Mouse (Mus musculus): ENCODE results near the gene Snrpd3.

DNA sequence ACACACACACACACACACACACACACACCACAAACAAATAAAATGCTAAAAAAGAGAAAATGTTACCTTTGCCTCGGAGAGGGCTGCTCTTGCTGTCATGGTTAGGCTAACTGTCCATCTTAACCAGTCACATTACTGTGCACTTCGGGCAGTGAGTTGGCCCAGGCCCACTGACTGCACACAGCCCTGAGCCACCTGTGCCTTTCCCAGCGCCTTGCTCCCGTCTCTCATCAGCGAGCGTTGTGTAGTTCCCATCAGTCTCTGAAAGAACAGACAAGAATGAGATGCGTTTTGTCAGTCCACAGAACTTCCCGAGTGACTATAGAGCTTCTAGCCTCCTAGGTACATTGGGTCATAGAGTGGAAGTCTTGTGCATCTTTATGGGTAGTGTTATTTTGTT is 16.9 kb downstream of the Snrpd3 start:
- TF ChIP-seq ZNF384 (IDR thresholded peaks at IDR 0.05; ENCODE audit: low read depth, low read length) (no peak), ZC3H11A (IDR thresholded peaks at IDR 0.05; ENCODE audit: borderline replicate concordance, low read depth, low read length) (no peak), MAFK (IDR thresholded peaks at IDR 0.05; ENCODE audit: insufficient read depth, low read depth, low read length) (no peak), HCFC1 (IDR thresholded peaks at IDR 0.05; ENCODE audit: borderline replicate concordance, insufficient read depth, low read length) (no peak)
